Mouse (Mus musculus) CD4-positive, CD25-positive, alpha-beta regulatory T cell, adult 4 months (primary cell): ENCODE data around the gene Matn1. TPM values are rescaled to one million over a fixed set of nuclear protein-coding genes. Genes with fewer than 3 reads are reported as not detected.
A peak's percentile ranks its signal among the peaks of the same experiment; 100 is the strongest.

ENCODE experiments used
- ATAC-seq: one replicate; pipeline ENCODE4 v1.8.0; 2017
- polyA plus RNA-seq, 2 experiments: library from polyadenylated mRNA; unstranded; fragments of 100-300 nt; shearing (Covaris generic); gene quantifications; one replicate each; pipeline ENCODE4 v1.2.1; 2017

The Matn1 gene
- polyA plus RNA-seq = not detected

GRCm38 (mm10) chr4:130944112-130944511 is at the start of gene Matn1:
Gene Matn1 (plus strand): TSS chr4:130944385.
- ATAC-seq = no peak

DNA sequence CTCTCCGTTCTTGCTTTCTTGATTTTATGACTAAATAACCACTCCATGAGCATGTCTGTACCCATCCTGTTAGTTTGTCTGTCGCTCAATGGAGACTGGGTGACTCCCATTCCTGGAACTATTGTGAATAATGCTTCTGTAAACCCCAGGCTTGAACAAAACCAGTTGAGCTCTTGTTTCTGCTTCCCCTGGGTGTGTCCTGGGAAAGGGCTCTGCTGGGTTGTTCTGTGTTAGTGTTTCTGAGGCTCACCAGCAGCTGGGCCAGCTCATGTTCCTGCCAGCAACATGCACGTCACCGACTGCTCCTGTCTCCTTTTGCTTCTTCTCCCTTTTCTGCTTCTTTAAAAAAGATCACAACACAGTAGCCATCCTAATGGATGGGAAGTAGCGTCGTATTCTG is 48.5 kb upstream of the Matn1 start:
- ATAC-seq = no peak

DNA sequence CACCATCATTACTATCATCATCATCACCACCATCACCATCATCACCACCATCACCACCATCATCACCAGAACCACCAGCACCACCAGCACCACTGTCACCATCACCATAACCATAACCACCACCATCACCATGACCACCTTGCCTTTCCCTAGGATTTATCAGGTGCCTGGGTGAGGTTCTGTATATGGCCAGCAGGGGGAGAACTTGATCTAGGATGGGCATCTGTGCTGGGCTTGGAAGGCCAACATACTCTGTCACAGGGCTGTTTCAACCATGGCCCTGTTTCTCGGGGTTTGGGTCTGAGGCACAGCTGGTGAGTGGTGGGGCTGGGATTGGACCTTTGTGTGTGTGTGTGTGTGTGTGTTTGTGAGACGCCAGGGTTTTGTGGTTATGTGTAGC is 47.8 kb upstream of the Matn1 start:
- peak; percentile 40 for ATAC-seq

- no peak for ATAC-seq
Observed at GRCm38 (mm10) chr4:130899383-130899781, 44.8 kb upstream of the Matn1 start.

DNA sequence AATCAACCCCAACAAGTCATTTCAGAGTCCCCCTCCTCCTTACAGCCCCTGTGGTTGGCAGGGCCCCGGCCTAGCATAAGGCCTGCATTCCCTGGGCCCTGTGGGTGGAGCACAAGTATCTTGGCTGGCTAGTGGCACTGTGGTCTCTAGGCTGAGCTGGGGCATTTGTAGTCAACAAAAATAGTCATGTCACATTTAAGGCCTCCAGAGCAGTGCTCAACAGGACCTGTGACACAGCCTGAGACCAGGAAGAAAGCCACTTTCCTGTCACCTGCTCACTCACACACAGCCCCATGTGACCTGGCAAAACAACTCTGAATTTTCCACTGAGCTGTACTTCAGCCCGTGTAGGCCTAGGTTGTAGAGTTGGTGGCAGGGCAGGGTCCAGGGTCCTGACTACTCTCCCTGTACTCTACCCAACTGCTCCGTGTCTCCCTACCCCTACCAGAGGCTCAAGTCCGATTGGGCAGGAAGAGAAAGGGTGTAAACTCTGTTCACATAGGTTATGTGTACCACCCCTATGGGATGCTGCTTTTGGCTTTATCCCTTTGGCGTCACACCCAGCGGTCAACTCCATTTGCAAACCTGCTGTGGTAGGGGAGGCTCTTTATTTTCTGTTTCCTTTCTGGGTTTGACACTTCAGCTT is 44.3 kb upstream of the Matn1 start:
- peak; percentile 80 for ATAC-seq

DNA sequence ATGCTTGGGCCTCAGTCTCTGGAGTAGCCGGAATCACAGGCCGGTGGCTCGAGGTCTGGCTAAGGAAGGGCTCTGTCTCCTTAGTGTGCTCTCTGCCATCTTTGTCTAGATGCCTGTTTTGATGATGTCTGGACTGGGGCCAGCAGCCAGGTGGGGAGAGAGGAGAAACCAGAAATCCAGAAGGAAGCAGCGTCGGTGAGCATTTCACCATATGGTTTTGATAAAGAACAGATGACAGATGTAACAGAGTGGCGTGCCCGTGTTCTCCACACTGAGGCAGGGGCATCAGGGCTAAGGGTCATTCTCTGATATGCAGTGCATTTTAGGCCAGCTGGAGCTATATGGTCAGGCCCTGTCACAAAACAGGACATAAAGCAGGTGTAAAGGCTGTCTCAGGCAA is 43.4 kb upstream of the Matn1 start:
- no peak for ATAC-seq

DNA sequence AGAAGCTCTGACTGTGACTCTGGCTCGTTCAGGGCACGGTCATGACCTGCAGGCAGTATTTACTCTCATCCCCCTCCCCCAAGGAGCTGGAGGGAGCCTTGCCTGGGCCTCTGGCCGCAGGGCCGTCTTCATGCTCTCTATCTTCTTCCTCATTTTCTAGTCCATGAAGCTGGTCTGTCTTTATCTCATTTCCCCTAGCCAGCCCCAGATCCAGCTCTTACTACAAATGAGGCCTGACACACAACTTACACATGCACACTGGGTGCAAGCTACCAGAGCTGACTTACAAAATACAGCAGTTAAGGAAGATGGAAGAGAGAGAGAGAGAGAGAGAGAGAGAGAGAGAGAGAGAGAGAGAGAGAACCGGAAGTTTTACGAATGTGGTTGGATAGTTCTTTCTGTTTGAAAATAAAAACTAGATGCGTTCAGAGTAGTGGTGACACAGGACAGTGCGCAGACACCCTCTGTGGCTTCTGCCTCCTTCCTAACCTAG is 41.9 kb upstream of the Matn1 start:
- peak; percentile 61 for ATAC-seq

GRCm38 (mm10) chr4:130905025-130905424 is 39.2 kb upstream of the Matn1 start:
- no peak for ATAC-seq

- no peak for ATAC-seq
Observed at GRCm38 (mm10) chr4:130905882-130906281, 38.3 kb upstream of the Matn1 start.

DNA sequence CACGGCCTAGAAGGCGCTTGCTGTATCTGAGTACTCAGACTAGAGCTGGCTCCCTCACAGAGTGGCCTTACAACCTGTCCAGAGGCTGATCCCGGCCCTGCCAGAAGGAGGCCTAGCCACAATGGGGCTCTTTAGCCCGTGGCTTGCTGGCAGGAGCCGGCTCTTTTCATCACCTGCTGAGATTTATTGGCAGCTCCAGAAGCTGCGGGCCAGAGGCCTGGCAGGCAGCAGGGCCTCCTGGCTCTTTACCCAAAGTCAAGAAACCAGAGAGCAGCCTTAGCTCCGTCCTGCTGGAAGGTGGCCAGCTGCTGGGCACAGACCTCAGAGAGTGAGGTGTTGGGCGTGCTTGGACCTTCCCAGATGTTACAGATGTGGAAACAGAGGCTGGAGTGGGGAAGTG is 37.9 kb upstream of the Matn1 start:
- ATAC-seq = no peak

DNA sequence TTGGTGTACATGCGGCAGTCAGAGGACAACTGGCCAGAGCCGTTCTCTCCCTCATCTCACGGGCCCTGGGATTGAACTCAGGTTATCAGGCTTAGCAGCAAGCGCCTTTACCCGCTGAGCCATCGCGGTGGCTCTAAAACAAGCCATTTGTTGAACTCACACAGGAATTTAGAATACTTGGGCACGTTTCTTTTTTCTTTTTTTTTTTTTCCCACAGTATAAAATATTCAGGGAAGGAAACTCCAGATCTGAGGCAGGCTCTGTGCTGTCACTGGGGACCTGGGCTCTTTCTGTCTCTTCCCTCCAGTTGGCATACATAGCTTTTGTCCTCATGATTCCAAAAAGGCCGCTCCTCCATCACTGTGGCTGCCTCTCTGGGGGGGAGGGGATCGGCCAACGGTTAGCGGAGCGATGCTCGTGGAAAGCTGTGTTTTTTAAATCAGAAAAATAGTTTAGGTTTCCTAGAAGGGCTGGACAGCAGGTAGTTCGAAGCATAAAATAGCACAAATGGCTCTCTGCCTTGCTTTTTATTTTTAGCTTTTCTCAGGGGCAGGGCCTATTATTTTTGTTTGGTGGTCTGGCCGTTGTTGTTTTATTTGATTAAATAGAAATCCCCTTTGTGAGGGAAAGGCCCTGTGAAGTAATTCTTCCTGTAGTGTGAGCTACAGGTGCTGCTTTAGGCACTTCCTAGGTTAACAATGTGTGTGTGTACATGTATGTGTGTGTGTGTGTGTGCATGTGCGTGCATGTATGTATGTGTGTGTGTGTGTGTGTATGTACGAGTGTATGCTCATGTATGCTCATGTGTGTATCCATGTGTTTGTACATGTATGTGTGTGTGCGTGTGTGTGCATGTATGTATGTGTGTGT is 36.8 kb upstream of the Matn1 start:
- no peak for ATAC-seq

- no peak for ATAC-seq
Observed at GRCm38 (mm10) chr4:130908133-130908532, 36.1 kb upstream of the Matn1 start.

DNA sequence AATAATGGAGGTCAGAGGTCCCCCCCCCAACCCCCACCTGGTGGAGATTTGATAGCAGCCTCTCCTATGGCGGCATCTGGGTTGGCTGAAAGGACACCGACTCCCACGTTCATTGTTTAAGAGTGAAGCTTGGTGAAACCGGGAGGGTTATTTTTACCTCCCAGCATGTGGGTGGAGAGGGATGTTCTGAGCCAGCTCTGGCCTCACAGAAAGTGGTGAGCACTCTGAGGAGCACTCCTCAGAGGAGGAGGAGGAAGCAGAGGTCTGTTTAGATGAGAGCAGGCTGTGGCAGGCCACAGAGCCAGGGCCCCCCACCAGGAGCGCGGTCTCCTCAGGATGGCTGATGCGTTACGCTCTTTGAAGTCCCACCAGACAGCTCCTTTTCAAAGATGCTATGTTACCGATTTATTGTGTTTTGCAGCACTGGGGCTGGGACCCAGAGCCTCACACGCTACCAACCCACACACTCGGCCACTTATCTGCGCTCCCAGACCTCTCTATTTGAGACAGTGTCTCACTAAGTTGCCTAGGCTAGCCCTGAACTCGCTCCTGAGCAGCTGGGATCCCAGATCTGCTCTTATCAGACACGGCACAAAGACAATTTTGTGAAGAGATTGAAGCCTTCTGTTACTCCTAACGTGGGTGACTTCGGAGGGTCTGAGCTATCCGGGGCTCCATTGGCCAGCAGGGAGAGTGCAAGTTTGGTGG is 34.9 kb upstream of the Matn1 start:
- no peak for ATAC-seq

DNA sequence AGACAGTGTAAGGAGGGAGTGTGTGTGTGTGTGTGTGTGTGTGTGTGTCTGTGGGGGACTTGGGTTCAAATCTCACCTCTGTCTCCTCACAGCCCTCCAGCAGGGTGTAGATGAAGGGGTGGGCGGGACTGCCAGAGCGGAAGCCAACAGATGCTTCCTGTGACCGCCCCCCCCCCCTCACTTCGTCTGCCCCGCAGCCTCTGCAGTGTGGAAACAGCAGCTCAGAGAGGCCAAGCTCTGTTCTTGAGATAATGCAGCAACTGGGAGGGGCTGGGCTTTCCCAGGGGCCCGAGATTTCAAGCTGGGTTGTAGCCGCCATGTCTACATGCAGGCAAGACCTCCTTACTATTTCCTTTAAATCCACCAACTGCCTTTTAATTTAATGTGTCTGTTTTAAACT is 33.5 kb upstream of the Matn1 start:
- peak; percentile 59 for ATAC-seq

- ATAC-seq = no peak
Observed at GRCm38 (mm10) chr4:130912626-130913025, 31.6 kb upstream of the Matn1 start.

DNA sequence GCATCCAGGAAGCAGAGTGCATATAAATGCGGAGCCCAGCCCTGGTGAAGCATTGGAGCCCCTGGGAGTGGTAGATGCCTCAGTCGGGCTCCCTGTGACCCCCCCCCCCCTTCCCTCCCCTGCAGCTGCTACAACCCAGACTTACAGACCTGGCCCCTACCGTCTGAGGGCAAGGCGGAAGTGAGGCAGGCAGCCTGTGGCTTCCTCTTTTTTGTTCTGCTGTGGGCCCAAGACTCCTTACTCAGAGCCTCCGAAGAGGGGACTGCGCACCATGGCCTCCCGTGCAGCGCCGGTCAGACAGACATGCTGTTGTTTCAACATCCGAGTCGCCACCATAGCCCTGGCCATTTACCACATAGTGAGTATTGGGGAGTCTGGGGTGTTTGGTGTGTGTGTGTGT is 31.1 kb upstream of the Matn1 start, which contains the start of gene Laptm5:
Gene Laptm5 (plus strand): TSS at position 49 of the 400 bp plus-strand sequence.
- peak; percentile 52 for ATAC-seq

GRCm38 (mm10) chr4:130913511-130913910 is 30.7 kb upstream of the Matn1 start:
- ATAC-seq = no peak

DNA sequence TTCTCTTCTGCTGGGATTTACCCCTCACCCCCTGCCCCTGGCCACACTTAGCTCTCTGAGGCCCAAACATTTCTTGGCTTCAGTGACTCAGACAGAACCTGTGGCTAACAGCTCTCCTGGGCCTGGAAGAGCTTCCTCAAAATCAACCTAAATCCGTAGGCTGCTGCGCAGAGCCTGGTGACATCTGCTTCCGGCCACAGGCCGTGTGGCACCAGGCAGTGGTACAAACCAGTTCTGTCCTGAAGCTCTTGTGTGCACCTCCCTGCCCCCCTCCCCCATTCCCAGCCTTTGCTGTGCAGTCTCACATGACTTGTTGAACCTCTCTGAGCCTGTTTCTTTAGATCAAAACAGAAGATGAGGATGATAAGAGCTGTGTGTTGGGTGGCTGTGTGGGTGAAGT is 30.2 kb upstream of the Matn1 start:
- ATAC-seq = peak; percentile 75

DNA sequence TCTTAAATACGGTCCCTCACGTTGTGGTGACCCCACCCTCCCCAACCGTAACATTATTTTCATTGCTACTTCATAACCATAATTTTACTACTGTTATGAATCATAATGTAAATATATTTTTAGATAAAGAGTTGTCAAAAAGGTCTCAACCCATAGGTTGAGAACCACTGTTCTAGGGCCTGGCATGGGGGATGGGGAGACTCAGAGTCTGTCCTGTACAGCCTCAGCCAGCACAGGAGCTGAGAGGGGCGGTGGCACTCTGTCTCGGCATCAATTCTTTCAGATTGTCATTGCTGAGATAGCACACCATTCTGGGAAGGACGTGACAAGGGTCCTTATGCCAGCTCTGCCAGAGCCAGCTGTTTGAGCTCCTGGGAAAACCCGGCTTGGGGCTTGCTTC is 29.7 kb upstream of the Matn1 start:
- peak; percentile 6 for ATAC-seq

DNA sequence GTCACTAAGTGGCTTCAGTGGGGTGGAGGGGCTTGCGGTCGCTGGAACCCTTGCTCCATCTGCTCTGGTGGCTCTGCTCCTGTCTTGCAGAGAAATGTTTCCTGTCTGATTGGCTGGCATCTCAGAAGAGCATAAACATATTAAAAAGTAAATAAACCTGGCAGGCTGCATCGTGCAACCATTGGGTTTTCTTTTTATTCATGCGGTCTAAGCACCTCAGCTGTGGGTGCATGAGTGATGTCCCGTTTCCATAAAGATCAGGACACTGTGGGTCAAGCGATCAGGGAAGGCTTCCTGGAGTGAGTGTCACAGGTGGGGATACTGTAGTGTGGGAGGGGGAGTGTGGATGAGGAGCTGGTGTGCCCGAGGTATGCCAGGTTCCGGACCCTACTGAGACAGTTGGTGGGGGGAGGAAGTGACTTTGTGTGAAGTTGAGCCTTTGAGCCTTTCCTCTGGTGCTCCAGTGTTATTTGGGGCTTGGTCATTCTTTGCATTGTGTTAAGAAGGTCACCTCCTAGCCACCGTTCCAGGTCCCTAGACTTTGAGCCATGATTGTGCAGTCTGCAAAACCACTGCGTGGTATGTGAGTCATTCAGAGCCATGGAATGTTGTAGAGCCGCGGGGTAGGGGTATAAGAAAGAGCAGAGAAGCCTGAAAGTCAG is 29.0 kb upstream of the Matn1 start:
- ATAC-seq = no peak

DNA sequence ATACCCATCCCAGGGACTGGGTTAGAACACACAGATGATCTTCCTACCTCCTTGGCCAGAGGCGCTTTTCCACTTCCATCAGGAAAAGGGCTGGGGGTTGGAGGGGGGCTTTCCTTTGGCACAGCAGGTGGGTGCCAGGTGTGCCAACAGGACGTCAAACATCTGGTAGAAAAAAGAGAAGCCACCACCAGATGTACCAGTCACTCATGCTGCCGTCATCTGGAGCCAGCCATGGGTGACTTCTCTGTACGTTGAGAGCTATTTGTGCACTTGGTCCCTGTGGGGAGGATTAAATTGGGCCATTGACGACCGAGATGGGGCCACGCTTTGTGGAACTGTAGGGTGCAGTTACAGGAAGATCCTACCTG is 28.5 kb upstream of the Matn1 start:
- ATAC-seq = no peak

DNA sequence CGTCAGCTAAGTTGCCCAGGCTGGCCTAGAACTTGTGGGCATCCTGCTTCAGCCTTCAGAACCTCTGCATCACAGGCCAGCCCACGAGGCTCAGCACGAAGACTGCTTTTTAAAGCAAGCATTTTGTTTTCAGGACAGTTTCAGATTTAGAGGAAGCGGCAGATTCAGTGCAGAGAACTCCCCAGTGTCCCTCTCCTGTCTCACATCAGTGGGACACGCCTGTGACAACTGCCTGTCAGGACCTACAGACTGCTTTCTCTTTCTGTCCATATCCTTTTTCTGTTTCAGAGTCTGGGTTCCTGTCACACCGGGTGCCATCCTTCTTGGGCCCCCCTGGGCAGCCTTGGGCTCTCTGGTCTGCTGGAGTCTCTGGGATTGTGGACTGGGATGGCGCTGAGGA is 27.5 kb upstream of the Matn1 start:
- ATAC-seq = no peak

DNA sequence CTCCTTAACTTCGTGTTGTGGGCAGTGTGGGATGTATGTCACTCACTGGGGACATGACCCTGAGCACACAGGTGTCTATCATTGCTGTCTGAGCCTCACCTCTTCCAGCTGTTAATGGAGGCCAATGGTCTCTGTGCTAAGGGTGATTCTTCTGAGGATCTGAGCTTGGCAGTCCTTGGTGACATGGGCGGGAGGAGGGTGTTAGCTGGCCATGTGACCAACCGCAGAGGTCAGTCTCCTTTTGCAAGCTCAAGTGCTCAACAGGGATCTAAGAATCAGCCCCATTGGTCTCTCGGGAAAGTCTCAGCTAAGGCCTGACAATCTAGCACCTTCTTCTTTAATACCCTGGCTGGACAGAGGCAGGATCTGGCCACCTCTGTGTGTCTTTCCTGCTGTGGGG is 26.6 kb upstream of the Matn1 start:
- ATAC-seq = no peak
